Mouse (Mus musculus) megakaryocyte, adult 5-6 weeks (primary cell): ENCODE results near the gene Sept12. TPM values are rescaled to one million over a fixed set of nuclear protein-coding genes. Genes with fewer than 3 reads are reported as not detected.

Source experiments
- ATAC-seq: 2 replicates; pipeline ENCODE4 v1.8.0; 2016; ENCODE audit warnings: mild to moderate bottlenecking, inconsistent platforms; ENCODE audit not compliant: poor library complexity, severe bottlenecking
- total RNA-seq, 2 experiments: library from RNA; stranded (forward) in 1 of 2; stranded (reverse) in 1 of 2; fragments of 153-499, 151-499 nt in 1 of 2; fragments of 221-1000, 200-1000 nt in 1 of 2; gene quantifications; 2 replicates each; pipeline versions ENCODE4 v1.2.3 to v1.2.4; 2015 to 2017

Sept12 gene
- total RNA-seq, 2 experiments from 2014 or later, result not detected

DNA sequence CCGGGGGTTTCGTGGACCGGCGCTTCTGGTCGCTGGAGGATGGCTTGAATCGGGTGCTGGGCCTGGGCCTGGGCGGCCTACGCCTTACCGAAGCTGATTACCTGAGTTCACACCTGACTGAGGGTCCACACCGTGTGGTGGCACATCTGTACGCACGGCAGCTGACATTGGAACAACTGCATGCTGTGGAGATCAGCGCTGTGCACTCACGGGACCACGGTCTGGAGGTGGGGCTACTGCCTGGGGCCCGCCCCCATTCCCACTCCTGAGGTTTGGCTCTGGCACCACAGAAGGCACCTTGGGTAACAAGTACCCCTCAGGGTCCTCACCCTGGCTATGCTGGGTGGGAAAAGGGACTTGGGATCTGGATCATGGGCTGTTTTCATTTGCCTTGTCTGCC, 58.2 kb downstream of the Sept12 start:
- ATAC-seq, result peak; percentile 20; the same call in 1 of the 2 replicates

DNA sequence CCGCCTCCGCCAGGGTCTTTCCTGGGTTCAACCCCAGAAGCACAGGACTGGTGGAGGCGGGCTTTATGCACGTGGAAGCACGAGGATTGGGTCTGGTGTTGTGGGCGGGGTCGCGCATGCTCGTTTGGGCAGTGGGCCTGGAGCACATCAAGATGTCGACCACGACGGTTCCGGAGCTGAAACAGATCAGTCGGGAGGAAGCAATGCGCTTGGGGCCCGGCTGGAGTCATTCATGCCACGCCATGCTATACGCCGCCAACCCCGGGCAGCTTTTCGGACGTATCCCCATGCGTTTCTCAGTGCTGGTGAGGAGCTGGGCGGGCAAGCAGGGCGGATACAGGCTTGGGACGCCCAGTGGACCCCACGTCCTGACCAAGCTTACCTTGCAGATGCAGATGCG, 58.7 kb downstream of the Sept12 start:
- peak; percentile 92 for ATAC-seq

DNA sequence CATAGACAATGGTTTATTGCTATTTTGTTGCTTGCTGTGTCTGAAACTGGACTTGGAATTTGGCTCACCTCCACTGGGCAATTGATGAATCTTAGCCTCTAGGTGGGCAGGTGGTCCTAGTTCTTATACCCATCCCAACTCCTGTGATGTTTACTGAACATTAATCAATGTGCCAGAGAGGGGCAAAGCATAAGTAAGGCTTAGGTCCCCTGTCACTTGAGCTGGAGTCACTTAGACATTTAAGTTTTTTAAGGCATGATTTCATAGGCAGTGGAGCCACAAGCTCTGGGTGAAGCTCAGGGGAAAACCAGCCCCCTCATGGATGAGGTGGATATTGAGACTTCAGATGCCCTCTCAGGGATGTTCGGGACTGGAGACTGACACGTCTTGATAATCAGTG, 59.2 kb downstream of the Sept12 start, which contains the start of gene Nudt16l1:
Nudt16l1 (plus strand) TSS at position 301 of the 400 bp plus-strand sequence.
- ATAC-seq, result no peak

DNA sequence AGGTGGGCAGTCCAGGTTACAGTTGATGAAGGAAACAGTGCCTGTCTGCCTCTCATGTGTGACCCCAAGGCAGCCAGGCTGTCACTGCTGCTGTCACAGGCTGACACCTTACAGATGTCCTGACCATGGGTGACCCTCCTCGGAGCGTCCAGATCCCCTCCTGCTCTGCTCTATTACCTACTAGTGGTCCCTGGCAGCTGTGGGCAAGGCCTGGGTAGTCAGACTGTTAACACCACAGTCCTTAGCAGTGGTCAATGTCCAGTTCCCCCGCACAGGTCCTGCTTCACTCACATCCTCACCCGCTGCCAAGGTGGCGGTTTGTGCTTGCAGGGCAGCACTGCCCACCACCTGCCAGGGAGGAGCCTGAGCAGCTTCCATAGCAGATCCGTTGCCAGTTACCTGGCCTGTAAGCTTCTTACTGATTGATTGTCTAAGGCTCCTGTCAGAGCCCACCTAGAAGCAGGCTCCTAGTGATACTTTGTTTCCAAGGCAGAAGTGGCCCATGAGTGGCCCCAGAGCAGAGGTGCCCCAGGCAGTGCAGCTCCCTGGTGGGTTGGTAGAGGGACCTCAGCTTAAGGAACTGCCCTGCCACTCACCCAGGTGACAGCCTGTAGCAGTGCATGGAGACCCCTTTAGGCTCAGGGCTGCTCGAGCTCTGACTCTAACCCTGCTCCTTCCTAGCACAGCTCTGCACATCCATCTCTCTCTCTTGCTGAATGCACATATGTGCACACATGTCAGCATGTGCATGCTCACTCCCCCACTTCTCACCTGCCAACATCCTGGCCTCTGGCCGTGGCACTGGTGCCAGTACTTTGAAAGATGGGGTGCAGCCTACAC, 60.1 kb downstream of the Sept12 start:
- ATAC-seq, result no peak

Other genes with a start within 250 kb of the Sept12 start
- 12.0 and 12.2 TPM in 2 replicates for gene Cdip1, start 207.6 kb downstream of the Sept12 start, total RNA-seq (2015)
- 9.2 and 11.1 TPM in 2 replicates for gene Cdip1, start 207.6 kb downstream of the Sept12 start, total RNA-seq (2017)
- gene 4930562C15Rik, start 162.4 kb downstream of the Sept12 start, total RNA-seq (2015), result not detected in 2 replicates
- gene 4930562C15Rik, start 162.4 kb downstream of the Sept12 start, total RNA-seq (2017), result not detected in 2 replicates
- 32.1 and 34.6 TPM in 2 replicates for gene Ubald1, start 117.5 kb downstream of the Sept12 start, total RNA-seq (2015)
- gene Ubald1, start 117.5 kb downstream of the Sept12 start, total RNA-seq (2017), result 11.3 and 18.3 TPM in 2 replicates
- 30.4 and 33.0 TPM in 2 replicates for gene Mgrn1, start 111.6 kb downstream of the Sept12 start, total RNA-seq (2015)
- gene Mgrn1, start 111.6 kb downstream of the Sept12 start, total RNA-seq (2017), result 32.1 and 41.0 TPM in 2 replicates
- 16.7 and 22.9 TPM in 2 replicates for gene Nudt16l1, start 59.1 kb downstream of the Sept12 start, total RNA-seq (2015)
- gene Nudt16l1, start 59.1 kb downstream of the Sept12 start, total RNA-seq (2017), result 10.2 and 14.0 TPM in 2 replicates
- 13.7 and 15.0 TPM in 2 replicates for gene Anks3, start 33.6 kb downstream of the Sept12 start, total RNA-seq (2015)
- 15.6 and 19.0 TPM in 2 replicates for gene Anks3, start 33.6 kb downstream of the Sept12 start, total RNA-seq (2017)
- not detected in 2 replicates for gene Smim22, start 9.4 kb upstream of the Sept12 start, total RNA-seq (2015)
- not detected in 2 replicates for gene Smim22, start 9.4 kb upstream of the Sept12 start, total RNA-seq (2017)
- gene Rogdi, start 15.7 kb upstream of the Sept12 start, total RNA-seq (2015), result 75.8 and 80.5 TPM in 2 replicates
- 28.1 and 38.9 TPM in 2 replicates for gene Rogdi, start 15.7 kb upstream of the Sept12 start, total RNA-seq (2017)
- gene Glyr1, start 52.0 kb upstream of the Sept12 start, total RNA-seq (2015), result 66.7 and 69.8 TPM in 2 replicates
- 100 and 112 TPM in 2 replicates for gene Glyr1, start 52.0 kb upstream of the Sept12 start, total RNA-seq (2017)
- gene Ubn1, start 52.2 kb upstream of the Sept12 start, total RNA-seq (2015), result 25.7 and 28.0 TPM in 2 replicates
- gene Ubn1, start 52.2 kb upstream of the Sept12 start, total RNA-seq (2017), result 39.5 and 52.6 TPM in 2 replicates
- not detected in 2 replicates for gene Ppl, start 134.6 kb upstream of the Sept12 start, total RNA-seq (2015)
- gene Ppl, start 134.6 kb upstream of the Sept12 start, total RNA-seq (2017), result not detected in 2 replicates
- gene Sec14l5, start 149.3 kb upstream of the Sept12 start, total RNA-seq (2015), result not detected in 2 replicates
- gene Sec14l5, start 149.3 kb upstream of the Sept12 start, total RNA-seq (2017), result not detected in 2 replicates
- gene Nagpa, start 206.2 kb upstream of the Sept12 start, total RNA-seq (2015), result 42.5 and 43.5 TPM in 2 replicates
- gene Nagpa, start 206.2 kb upstream of the Sept12 start, total RNA-seq (2017), result 74.9 and 76.1 TPM in 2 replicates
- gene AU021092, start 224.4 kb upstream of the Sept12 start, total RNA-seq (2015), result not detected in 2 replicates
- not detected in 2 replicates for gene AU021092, start 224.4 kb upstream of the Sept12 start, total RNA-seq (2017)
- gene Alg1, start 235.8 kb upstream of the Sept12 start, total RNA-seq (2015), result 13.7 and 19.5 TPM in 2 replicates
- gene Alg1, start 235.8 kb upstream of the Sept12 start, total RNA-seq (2017), result 20.0 and 23.4 TPM in 2 replicates